Mouse (Mus musculus) heart, embryonic 12.5 days (tissue): ENCODE results near the gene Cry2. TPM values are rescaled to one million over a fixed set of nuclear protein-coding genes. Genes with fewer than 3 reads are reported as not detected.

Experiments used
- ATAC-seq: fragments of 200-750 bp; cut with Nextera tagmentation; 2 replicates; pipeline ENCODE4 v1.8.0; 2017; ENCODE audit warnings: moderate TSS enrichment, moderate library complexity; ENCODE audit not compliant: insufficient number of reproducible peaks, low FRiP score
- H3K27ac ChIP-seq: fragments of 300-500 bp; sonication (generic); 2 replicates; pipeline ENCODE4 v1.5.1; 2016; ENCODE audit warnings: mild to moderate bottlenecking, moderate library complexity; ENCODE audit not compliant: poor library complexity, severe bottlenecking
- H3K27me3 ChIP-seq: fragments of 300-500 bp; sonication (generic); replicated peaks from 2 replicates; pipeline ENCODE4 v1.6.1; 2016; ENCODE audit warnings: mild to moderate bottlenecking, moderate library complexity
- H3K36me3 ChIP-seq: fragments of 300-500 bp; sonication (generic); 2 replicates; pipeline ENCODE4 v1.6.1; 2016; ENCODE audit warnings: mild to moderate bottlenecking, moderate library complexity
- H3K4me1 ChIP-seq: fragments of 300-500 bp; sonication (generic); replicated peaks from 2 replicates; pipeline ENCODE4 v1.6.1; 2016; ENCODE audit warnings: mild to moderate bottlenecking
- H3K4me2 ChIP-seq: fragments of 300-500 bp; sonication (generic); 2 replicates; pipeline ENCODE4 v1.6.1; 2016; ENCODE audit warnings: mild to moderate bottlenecking, moderate library complexity
- H3K4me3 ChIP-seq: fragments of 300-500 bp; sonication (generic); 2 replicates; pipeline ENCODE4 v1.5.1; 2016; ENCODE audit warnings: mild to moderate bottlenecking
- H3K9ac ChIP-seq: fragments of 300-500 bp; sonication (generic); 2 replicates; pipeline ENCODE4 v1.6.1; 2016; ENCODE audit warnings: mild to moderate bottlenecking, moderate library complexity
- H3K9me3 ChIP-seq: fragments of 300-500 bp; sonication (generic); replicated peaks from 2 replicates; pipeline ENCODE4 v1.6.1; 2016; ENCODE audit warnings: mild to moderate bottlenecking, moderate library complexity
- WGBS: fragments of 180-500 bp; shearing (Covaris S2); methylation state at CpG from one replicate; pipeline ENCODE4 v1.1.7; 2016; 5-methylcytosine and 5-hydroxymethylcytosine counted together
- microRNA-seq: library from miRNA; unstranded; fragments of <30 nt; microRNA quantifications from one replicate; pipeline ENCODE4, GENCODE M21; 2017
- polyA plus RNA-seq: library from polyadenylated mRNA; unstranded; fragments of >200 nt; fragmentation: Nextera tagmentation; extraction: Ambion mirVana; gene quantifications from 2 replicates; pipeline ENCODE4 v1.2.1, GENCODE M21; 2016

Cry2 gene
- polyA plus RNA-seq, 1 experiment from 2014 or later = 28.0 TPM

DNA sequence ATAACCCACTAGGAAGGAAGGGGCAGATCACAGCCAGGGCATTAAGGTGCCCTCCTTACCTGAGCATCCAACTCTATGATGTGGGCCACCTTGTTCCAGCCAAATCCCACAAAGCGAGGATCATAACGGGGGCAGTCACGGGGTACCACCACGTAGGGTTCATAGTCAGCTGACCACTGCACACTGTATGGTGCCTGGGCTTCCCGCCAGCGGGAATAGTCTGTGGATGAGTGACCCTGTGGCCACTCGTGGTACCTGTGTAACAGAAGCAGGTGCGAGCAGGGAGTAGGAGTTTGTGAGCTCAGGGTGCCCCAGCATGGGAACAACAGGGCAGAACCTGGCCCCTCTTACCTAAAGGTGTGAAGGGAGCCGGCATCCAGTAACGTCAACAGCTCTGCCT, 68.3 kb downstream of the Cry2 start:
- Histone ChIP-seq H3K4me2 (no peak overlapping the region), H3K4me1 (peaks cover 11% of the 10 kb centered on the region), H3K27ac (no peak overlapping the region), H3K9ac (no peak overlapping the region), H3K4me3 (no peak overlapping the region), H3K27me3 (peaks cover 39% of the 10 kb centered on the region), H3K9me3 (no peaks in the 10 kb centered on the region), H3K36me3 (peaks cover 23% of the 10 kb centered on the region)
- no peak for ATAC-seq
- WGBS = 84% methylated on average over 10 of the region's 10 CpGs

- peaks cover 38% of the 10 kb centered on the region for H3K36me3 ChIP-seq
- ATAC-seq = no peak
- 87% methylated on average over 4 of the region's 4 CpGs for WGBS
- no peak overlapping the region for H3K9ac ChIP-seq
- peaks cover 24% of the 10 kb centered on the region for H3K27me3 ChIP-seq
- no peaks in the 10 kb centered on the region for H3K9me3 ChIP-seq
- no peak overlapping the region for H3K4me3 ChIP-seq
- peaks cover 11% of the 10 kb centered on the region; the same call in 1 of the 2 replicates for H3K4me1 ChIP-seq
- no peak overlapping the region for H3K4me2 ChIP-seq
- H3K27ac ChIP-seq = no peak overlapping the region
Measured at GRCm38 (mm10) chr2:92364086-92364485, 69.8 kb downstream of the Cry2 start.

DNA sequence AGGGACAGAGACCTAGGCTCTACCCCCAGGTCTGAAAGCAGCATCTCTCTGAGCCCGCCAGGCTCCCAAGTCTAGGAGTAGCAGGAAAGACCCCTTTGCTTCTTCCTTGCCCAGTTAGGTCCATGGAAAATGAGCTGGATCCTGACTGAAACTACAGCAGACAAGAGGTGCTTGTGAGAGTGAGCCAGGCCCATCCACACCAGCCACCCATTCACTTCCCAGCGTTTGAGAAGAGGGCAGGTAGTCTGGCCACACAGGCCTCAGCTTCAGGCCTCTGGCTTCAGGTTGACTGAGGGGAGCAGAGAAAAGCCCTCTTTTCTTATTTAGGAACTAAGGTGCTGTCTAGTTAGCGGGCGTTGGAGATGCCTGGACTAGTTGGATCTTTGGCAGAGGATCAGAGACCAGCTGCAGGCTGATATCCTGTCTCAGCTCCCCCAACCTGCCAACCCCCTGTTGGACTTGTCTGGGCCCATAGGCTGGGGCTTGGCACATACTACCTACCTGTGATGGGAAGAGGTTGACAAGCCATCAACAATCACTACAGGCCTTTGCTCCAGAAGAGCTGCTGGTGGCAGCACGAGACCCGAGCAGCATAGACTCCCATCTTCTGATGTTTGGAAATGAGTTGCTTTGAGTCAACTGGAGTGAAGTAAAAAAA, 71.1 kb downstream of the Cry2 start:
- no peaks in the 10 kb centered on the region for H3K9me3 ChIP-seq
- WGBS = 86% methylated on average over 6 of the region's 6 CpGs
- no peak overlapping the region for H3K4me3 ChIP-seq
- peaks cover 50% of the 10 kb centered on the region for H3K36me3 ChIP-seq
- peaks cover 10% of the 10 kb centered on the region; the same call in 1 of the 2 replicates for H3K27me3 ChIP-seq
- no peak overlapping the region for H3K27ac ChIP-seq
- no peak overlapping the region for H3K9ac ChIP-seq
- H3K4me1 ChIP-seq = peaks cover 14% of the 10 kb centered on the region; the same call in 1 of the 2 replicates
- no peak for ATAC-seq
- no peak overlapping the region for H3K4me2 ChIP-seq

GRCm38 (mm10) chr2:92361795-92362194, 72.0 kb downstream of the Cry2 start:
- WGBS = 69% methylated on average over 8 of the region's 8 CpGs
- Histone ChIP-seq H3K27ac (no peak overlapping the region), H3K4me2 (no peak overlapping the region), H3K27me3 (0 out of 2 replicates have a peak, but pooled peaks cover 1% of the 10 kb centered on the region), H3K4me3 (no peak overlapping the region), H3K36me3 (peaks cover 59% of the 10 kb centered on the region), H3K4me1 (peaks cover 9% of the 10 kb centered on the region; the same call in 1 of the 2 replicates), H3K9ac (no peak overlapping the region), H3K9me3 (no peaks in the 10 kb centered on the region)
- no peak for ATAC-seq

- H3K27ac ChIP-seq = no peak overlapping the region
- no peaks in the 10 kb centered on the region for H3K27me3 ChIP-seq
- no peak overlapping the region for H3K4me2 ChIP-seq
- H3K9me3 ChIP-seq = no peaks in the 10 kb centered on the region
- peaks cover 9% of the 10 kb centered on the region; the same call in 1 of the 2 replicates for H3K4me1 ChIP-seq
- 40% methylated on average over 12 of the region's 12 CpGs for WGBS
- H3K4me3 ChIP-seq = no peak overlapping the region
- H3K9ac ChIP-seq = no peak overlapping the region
- ATAC-seq = no peak
- peaks cover 65% of the 10 kb centered on the region for H3K36me3 ChIP-seq
Measured at GRCm38 (mm10) chr2:92360893-92361292, 73.0 kb downstream of the Cry2 start.

DNA sequence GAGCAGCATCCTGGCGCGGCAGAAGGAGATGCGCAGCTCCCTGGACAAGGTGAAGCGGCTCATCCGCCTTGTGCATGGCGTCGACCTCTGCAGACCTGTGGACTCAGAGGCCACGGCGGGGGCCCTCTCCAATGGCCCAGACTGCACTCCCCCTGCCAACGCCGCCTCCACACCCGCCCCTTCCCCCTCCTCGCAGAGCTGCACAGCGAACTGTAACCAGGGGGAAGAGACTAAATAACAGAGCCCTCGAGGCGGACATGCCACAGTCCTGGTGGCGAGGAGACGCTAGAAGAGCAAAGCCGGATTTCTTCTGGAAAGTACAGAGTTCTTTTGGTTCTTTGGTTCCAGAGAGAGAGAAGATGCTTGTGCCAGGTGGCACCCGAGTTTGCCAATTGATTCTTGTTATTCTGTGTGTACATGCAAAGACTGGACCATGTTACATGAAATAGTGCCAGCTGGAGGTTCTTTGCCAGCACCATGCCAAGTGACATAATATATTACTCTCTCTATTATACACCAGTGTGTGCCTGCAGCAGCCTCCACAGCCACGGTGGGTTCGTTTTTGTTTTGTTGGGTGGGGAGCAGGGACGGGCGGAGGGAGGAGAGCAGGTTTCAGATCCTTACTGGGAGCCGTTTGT, 73.5 kb downstream of the Cry2 start:
- Histone ChIP-seq H3K9ac (no peak overlapping the region), H3K27me3 (no peaks in the 10 kb centered on the region), H3K36me3 (peaks cover 69% of the 10 kb centered on the region), H3K4me3 (no peak overlapping the region), H3K27ac (no peak overlapping the region), H3K4me2 (no peak overlapping the region), H3K4me1 (peaks cover 9% of the 10 kb centered on the region; the same call in 1 of the 2 replicates), H3K9me3 (no peaks in the 10 kb centered on the region)
- ATAC-seq = no peak
- 80% methylated on average over 25 of the region's 25 CpGs for WGBS

- Histone ChIP-seq H3K9ac (no peak overlapping the region), H3K4me1 (peaks cover 9% of the 10 kb centered on the region; the same call in 1 of the 2 replicates), H3K9me3 (no peaks in the 10 kb centered on the region), H3K27me3 (no peaks in the 10 kb centered on the region), H3K4me3 (no peak overlapping the region), H3K36me3 (peaks cover 69% of the 10 kb centered on the region), H3K4me2 (no peak overlapping the region), H3K27ac (no peak overlapping the region)
- WGBS = 60% methylated on average over 2 of the region's 2 CpGs
- ATAC-seq = no peak
Measured at GRCm38 (mm10) chr2:92359301-92359700, 74.5 kb downstream of the Cry2 start.

DNA sequence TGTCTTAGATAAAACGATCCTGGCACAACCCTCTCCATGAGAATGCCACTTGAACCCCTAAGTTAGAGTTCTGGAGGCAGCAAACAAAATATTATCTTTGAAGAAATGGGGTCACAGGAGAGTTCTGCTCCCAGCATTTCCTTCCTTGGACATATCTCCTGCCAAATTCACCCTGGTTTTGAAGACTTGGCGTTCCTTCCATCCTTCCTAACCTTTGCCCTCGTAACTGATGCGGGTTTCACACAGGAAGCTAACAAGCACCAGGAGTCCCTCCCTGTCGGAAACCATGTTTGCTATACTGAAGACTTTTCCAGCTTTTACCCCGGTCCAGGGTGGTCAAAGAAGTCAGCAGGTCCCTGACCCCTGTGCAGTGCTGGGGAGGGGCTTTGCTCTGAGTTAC, 79.6 kb downstream of the Cry2 start:
- WGBS = 67% methylated on average over 6 of the region's 6 CpGs

More for the DNA sequence above, 79.6 kb downstream of the Cry2 start:
- Histone ChIP-seq H3K4me3 (no peak overlapping the region), H3K9me3 (no peaks in the 10 kb centered on the region), H3K4me1 (peaks cover 14% of the 10 kb centered on the region), H3K27ac (no peak overlapping the region), H3K36me3 (peaks cover 68% of the 10 kb centered on the region), H3K9ac (no peak overlapping the region), H3K4me2 (no peak overlapping the region), H3K27me3 (no peaks in the 10 kb centered on the region)
- ATAC-seq = no peak

Small RNA genes within 50 kb of the gene (microRNA-seq; reads per million reads assigned to microRNA genes)
- gene Mir7000 = not detected

Other genes with a start within 250 kb of the Cry2 start
- gene Pex16, start 59.4 kb downstream of the Cry2 start, polyA plus RNA-seq = 14.1 and 16.0 TPM in 2 replicates
- 1.2 and 1.8 TPM in 2 replicates for gene Large2, start 59.2 kb downstream of the Cry2 start, polyA plus RNA-seq
- 1.2 and 1.7 TPM in 2 replicates for gene 1700029I15Rik, start 51.5 kb downstream of the Cry2 start, polyA plus RNA-seq
- gene Mapk8ip1, start 32.8 kb downstream of the Cry2 start, polyA plus RNA-seq = 6.8 and 7.9 TPM in 2 replicates
- gene Slc35c1, start 26.5 kb upstream of the Cry2 start, polyA plus RNA-seq = 10.1 and 10.6 TPM in 2 replicates
- gene Chst1, start 165.7 kb upstream of the Cry2 start, polyA plus RNA-seq = 1.3 and 1.6 TPM in 2 replicates